Mouse (Mus musculus) lung, postnatal 0 days (tissue): Measurements from ENCODE around the gene Gm43638.

Experiments used
- CTCF ChIP-seq: IDR thresholded peaks from 2 replicates; pipeline ENCODE4 v1.5.1; 2016; ENCODE audit warnings: antibody characterized with exemption, mild to moderate bottlenecking
- EP300 ChIP-seq: IDR thresholded peaks from 2 replicates; pipeline ENCODE4 v1.6.1; 2016; ENCODE audit warnings: antibody characterized with exemption, mild to moderate bottlenecking, control low read depth

DNA sequence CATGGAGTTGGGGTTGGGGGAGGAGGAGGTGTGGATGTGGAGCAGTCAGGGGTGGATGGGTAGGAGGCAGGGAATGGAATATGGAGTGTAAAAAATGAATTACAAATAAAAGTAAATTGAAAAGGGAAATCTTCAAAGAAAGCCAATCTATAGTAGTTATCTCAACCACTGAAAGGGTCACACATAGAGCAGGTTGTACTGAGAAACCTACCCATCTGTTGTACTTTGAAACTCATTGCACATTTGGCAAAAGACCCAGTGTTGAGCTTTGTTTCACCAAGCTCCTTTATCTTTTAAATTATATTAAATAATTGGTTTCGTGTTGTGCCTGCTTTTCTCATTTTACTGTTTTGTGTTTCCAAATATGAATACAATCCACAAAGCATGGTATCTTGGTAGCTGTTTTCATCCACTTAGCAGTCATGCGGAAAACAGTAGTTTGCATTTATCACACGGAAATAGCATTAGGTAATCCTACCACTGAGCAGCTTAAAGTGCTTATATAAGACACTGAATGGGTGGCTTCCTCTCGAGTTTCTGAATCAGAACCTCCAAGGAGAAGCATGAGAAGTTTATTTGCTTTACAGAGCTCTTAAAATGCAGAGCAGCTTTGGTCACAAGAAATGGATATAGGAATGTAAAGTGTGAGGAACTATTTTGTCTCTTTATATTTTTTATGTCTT is 19.3 kb upstream of the Gm43638 start:
- TF ChIP-seq CTCF, result no peak
- no peak for TF ChIP-seq EP300
